Mouse (Mus musculus): ENCODE data around the gene Tuba1c. TPM values are rescaled to one million over a fixed set of nuclear protein-coding genes. Genes with fewer than 3 reads are reported as not detected.
A peak's percentile ranks its signal among the peaks of the same experiment; 100 is the strongest.

Tuba1c gene
- polyA plus RNA-seq, 1 experiment from 2014 or later, result 150 TPM

- H3K9me3 ChIP-seq, result no peaks in the 10 kb centered on the region
- H3K36me3 ChIP-seq, result no peaks in the 10 kb centered on the region
- H3K4me2 ChIP-seq, result peak overlapping the region; percentile 43
- peak overlapping the region; percentile 14; the same call in 1 of the 2 replicates for H3K9ac ChIP-seq
- ATAC-seq (ENCODE audit: extremely low read depth, insufficient number of reproducible peaks, low FRiP score, low TSS enrichment), result no peak
- 43% methylated on average over 6 of the region's 6 CpGs for WGBS
- H3K27me3 ChIP-seq (replicated peaks), result no peaks in the 10 kb centered on the region; the same call in 1 of the 2 replicates
- H3K4me3 ChIP-seq, result no peak overlapping the region
- H3K4me1 ChIP-seq, result peaks cover 63% of the 10 kb centered on the region
- peak overlapping the region; percentile 90 for H3K27ac ChIP-seq (replicated peaks)
Observed at GRCm38 (mm10) chr15:98998775-98999157, 30.9 kb upstream of the Tuba1c start.

- Histone ChIP-seq H3K36me3 (no peaks in the 10 kb centered on the region), H3K27ac (replicated peaks) (peak overlapping the region; percentile 80), H3K27me3 (replicated peaks) (no peaks in the 10 kb centered on the region; the same call in 1 of the 2 replicates), H3K9ac (peak overlapping the region; percentile 69), H3K4me2 (peak overlapping the region; percentile 68), H3K9me3 (no peaks in the 10 kb centered on the region), H3K4me1 (peaks cover 56% of the 10 kb centered on the region), H3K4me3 (peak overlapping the region; percentile 40; the same call in 1 of the 2 replicates)
- WGBS, result 24% methylated on average over 14 of the region's 14 CpGs
- no peak for ATAC-seq (ENCODE audit: extremely low read depth, insufficient number of reproducible peaks, low FRiP score, low TSS enrichment)
Observed at GRCm38 (mm10) chr15:99000535-99001283, 29.0 kb upstream of the Tuba1c start.

- Histone ChIP-seq H3K27ac (replicated peaks) (peak overlapping the region; percentile 80; the same call in 1 of the 2 replicates), H3K4me1 (peaks cover 48% of the 10 kb centered on the region), H3K9me3 (no peaks in the 10 kb centered on the region), H3K36me3 (no peaks in the 10 kb centered on the region), H3K9ac (peak overlapping the region; percentile 69), H3K27me3 (replicated peaks) (no peaks in the 10 kb centered on the region; the same call in 1 of the 2 replicates), H3K4me3 (peak overlapping the region; percentile 40), H3K4me2 (peak overlapping the region; percentile 68)
- ATAC-seq (ENCODE audit: extremely low read depth, insufficient number of reproducible peaks, low FRiP score, low TSS enrichment), result no peak
- WGBS, result 7% methylated on average over 17 of the region's 17 CpGs
Observed at GRCm38 (mm10) chr15:99001451-99001931, 28.2 kb upstream of the Tuba1c start.

GRCm38 (mm10) chr15:99003600-99003999 lies 26.1 kb upstream of the Tuba1c start:
- no peak overlapping the region for H3K27ac ChIP-seq (replicated peaks)
- H3K9me3 ChIP-seq, result no peaks in the 10 kb centered on the region
- ATAC-seq (ENCODE audit: extremely low read depth, insufficient number of reproducible peaks, low FRiP score, low TSS enrichment), result no peak
- H3K4me3 ChIP-seq, result no peak overlapping the region
- no peaks in the 10 kb centered on the region; the same call in 1 of the 2 replicates for H3K27me3 ChIP-seq (replicated peaks)
- H3K36me3 ChIP-seq, result no peaks in the 10 kb centered on the region
- no peak overlapping the region for H3K9ac ChIP-seq
- H3K4me1 ChIP-seq, result peaks cover 30% of the 10 kb centered on the region
- H3K4me2 ChIP-seq, result no peak overlapping the region
- 88% methylated on average over 5 of the region's 5 CpGs for WGBS

GRCm38 (mm10) chr15:99008801-99009241 lies 20.9 kb upstream of the Tuba1c start:
- H3K27me3 ChIP-seq (replicated peaks), result no peaks in the 10 kb centered on the region
- no peaks in the 10 kb centered on the region for H3K9me3 ChIP-seq
- H3K27ac ChIP-seq (replicated peaks), result peak overlapping the region; percentile 77
- no peak overlapping the region for H3K4me3 ChIP-seq
- no peak for ATAC-seq (ENCODE audit: extremely low read depth, insufficient number of reproducible peaks, low FRiP score, low TSS enrichment)
- peak overlapping the region; percentile 31; the same call in 1 of the 2 replicates for H3K4me2 ChIP-seq
- H3K4me1 ChIP-seq, result peaks cover 8% of the 10 kb centered on the region; the same call in 1 of the 2 replicates
- WGBS, result 25% methylated on average over 6 of the region's 6 CpGs
- H3K9ac ChIP-seq, result no peak overlapping the region
- no peaks in the 10 kb centered on the region for H3K36me3 ChIP-seq

GRCm38 (mm10) chr15:99010896-99011295 lies 18.8 kb upstream of the Tuba1c start:
- Histone ChIP-seq H3K27ac (replicated peaks) (no peak overlapping the region), H3K4me1 (peaks cover 12% of the 10 kb centered on the region), H3K9me3 (no peaks in the 10 kb centered on the region), H3K36me3 (no peaks in the 10 kb centered on the region), H3K4me3 (no peak overlapping the region), H3K9ac (no peak overlapping the region), H3K4me2 (no peak overlapping the region), H3K27me3 (replicated peaks) (no peaks in the 10 kb centered on the region)
- 69% methylated on average over 2 of the region's 2 CpGs for WGBS
- no peak for ATAC-seq (ENCODE audit: extremely low read depth, insufficient number of reproducible peaks, low FRiP score, low TSS enrichment)

- H3K9ac ChIP-seq, result no peak overlapping the region
- WGBS, result 81% methylated on average over 3 of the region's 3 CpGs
- H3K27me3 ChIP-seq (replicated peaks), result no peaks in the 10 kb centered on the region
- peaks cover 12% of the 10 kb centered on the region for H3K4me1 ChIP-seq
- H3K9me3 ChIP-seq, result no peaks in the 10 kb centered on the region
- no peak for ATAC-seq (ENCODE audit: extremely low read depth, insufficient number of reproducible peaks, low FRiP score, low TSS enrichment)
- H3K36me3 ChIP-seq, result no peaks in the 10 kb centered on the region
- H3K27ac ChIP-seq (replicated peaks), result no peak overlapping the region
- no peak overlapping the region for H3K4me3 ChIP-seq
- H3K4me2 ChIP-seq, result no peak overlapping the region
Observed at GRCm38 (mm10) chr15:99011946-99012345, 17.7 kb upstream of the Tuba1c start.

- no peaks in the 10 kb centered on the region for H3K36me3 ChIP-seq
- no peak overlapping the region for H3K27ac ChIP-seq (replicated peaks)
- H3K4me3 ChIP-seq, result no peak overlapping the region
- peaks cover 14% of the 10 kb centered on the region for H3K4me1 ChIP-seq
- no peak overlapping the region for H3K9ac ChIP-seq
- H3K4me2 ChIP-seq, result no peak overlapping the region
- H3K27me3 ChIP-seq (replicated peaks), result 0 out of 2 replicates have a peak, but pooled peaks cover 4% of the 10 kb centered on the region
- WGBS, result 38% methylated on average over 9 of the region's 9 CpGs
- ATAC-seq (ENCODE audit: extremely low read depth, insufficient number of reproducible peaks, low FRiP score, low TSS enrichment), result no peak
- no peaks in the 10 kb centered on the region for H3K9me3 ChIP-seq
Observed at GRCm38 (mm10) chr15:99014496-99015030, 15.1 kb upstream of the Tuba1c start.

- Histone ChIP-seq H3K4me3 (no peak overlapping the region), H3K9ac (no peak overlapping the region), H3K27ac (replicated peaks) (no peak overlapping the region), H3K9me3 (peaks cover 4% of the 10 kb centered on the region; the same call in 1 of the 2 replicates), H3K4me1 (peaks cover 15% of the 10 kb centered on the region), H3K36me3 (no peaks in the 10 kb centered on the region), H3K27me3 (replicated peaks) (0 out of 2 replicates have a peak, but pooled peaks cover 4% of the 10 kb centered on the region), H3K4me2 (no peak overlapping the region)
- no peak for ATAC-seq (ENCODE audit: extremely low read depth, insufficient number of reproducible peaks, low FRiP score, low TSS enrichment)
- 74% methylated on average over 8 of the region's 8 CpGs for WGBS
Observed at GRCm38 (mm10) chr15:99017355-99017761, 12.3 kb upstream of the Tuba1c start.

- Histone ChIP-seq H3K4me1 (peaks cover 15% of the 10 kb centered on the region), H3K27ac (replicated peaks) (no peak overlapping the region), H3K4me2 (no peak overlapping the region), H3K36me3 (no peaks in the 10 kb centered on the region), H3K27me3 (replicated peaks) (0 out of 2 replicates have a peak, but pooled peaks cover 4% of the 10 kb centered on the region), H3K9me3 (peaks cover 4% of the 10 kb centered on the region; the same call in 1 of the 2 replicates), H3K4me3 (no peak overlapping the region), H3K9ac (no peak overlapping the region)
- no peak for ATAC-seq (ENCODE audit: extremely low read depth, insufficient number of reproducible peaks, low FRiP score, low TSS enrichment)
- WGBS, result 80% methylated on average over 9 of the region's 9 CpGs
Observed at GRCm38 (mm10) chr15:99017986-99018385, 11.7 kb upstream of the Tuba1c start.

- H3K4me2 ChIP-seq, result peak overlapping the region; percentile 51; the same call in 1 of the 2 replicates
- 85% methylated on average over 4 of the region's 4 CpGs for WGBS
- ATAC-seq (ENCODE audit: extremely low read depth, insufficient number of reproducible peaks, low FRiP score, low TSS enrichment), result no peak
Observed at GRCm38 (mm10) chr15:99018630-99019029, 11.1 kb upstream of the Tuba1c start.

More at GRCm38 (mm10) chr15:99018630-99019029, 11.1 kb upstream of the Tuba1c start:
- Histone ChIP-seq H3K4me3 (no peak overlapping the region), H3K4me1 (peaks cover 15% of the 10 kb centered on the region), H3K27ac (replicated peaks) (no peak overlapping the region), H3K27me3 (replicated peaks) (0 out of 2 replicates have a peak, but pooled peaks cover 4% of the 10 kb centered on the region), H3K9me3 (peaks cover 4% of the 10 kb centered on the region; the same call in 1 of the 2 replicates), H3K9ac (no peak overlapping the region), H3K36me3 (no peaks in the 10 kb centered on the region)

All from heart, embryonic 13.5 days (tissue).